Mouse (Mus musculus): ENCODE measurements around the gene Rnf44.
A peak's percentile ranks its signal among the peaks of the same experiment; 100 is the strongest.

Gene Rnf44

DNA sequence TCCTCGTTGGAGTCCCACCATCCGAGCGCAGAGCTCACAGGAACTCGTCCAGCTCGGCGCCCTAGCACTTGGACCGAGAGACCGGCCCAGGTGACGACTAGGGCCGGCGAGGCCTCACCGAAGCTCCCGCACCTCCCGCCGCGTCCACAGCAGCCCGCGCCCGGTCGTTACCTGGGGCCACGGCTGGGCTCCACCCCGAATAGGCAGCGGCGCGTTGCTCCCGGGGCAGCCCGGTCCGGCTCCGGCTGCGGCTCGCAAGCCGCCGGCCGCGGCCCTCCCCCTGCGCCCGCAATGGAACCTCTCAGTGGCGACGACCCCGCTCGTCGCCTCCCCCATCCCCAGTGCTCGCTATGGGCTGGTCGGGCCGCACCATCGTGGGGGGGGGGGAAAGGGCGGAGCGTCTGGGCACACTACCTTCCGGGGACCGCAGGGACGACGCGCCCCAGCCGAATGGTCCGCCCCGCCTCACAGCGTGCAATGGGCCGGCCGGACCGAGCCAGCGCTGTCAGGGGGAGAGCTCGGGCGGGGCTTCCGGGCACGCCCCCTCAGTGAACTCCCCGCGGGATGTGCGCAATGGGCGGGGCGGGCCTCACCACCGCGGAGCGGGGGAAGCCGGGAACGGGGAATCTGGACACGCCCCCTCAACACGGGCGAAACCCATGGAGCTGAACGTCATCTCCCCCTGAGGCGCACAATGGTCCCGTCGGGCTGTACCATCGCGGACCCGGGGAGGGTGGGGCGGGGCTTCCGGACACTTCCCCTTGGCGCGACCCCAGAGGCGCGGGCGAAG, at the start of gene Rnf44:
Gene Rnf44, minus strand, starts transcription at position 350 of the 790 bp plus-strand sequence.
- peak; percentile 99 for DNase-seq

GRCm38 (mm10) chr13:54738213-54738601, 44.5 kb upstream of the Rnf44 start:
- no peak for DNase-seq

DNA sequence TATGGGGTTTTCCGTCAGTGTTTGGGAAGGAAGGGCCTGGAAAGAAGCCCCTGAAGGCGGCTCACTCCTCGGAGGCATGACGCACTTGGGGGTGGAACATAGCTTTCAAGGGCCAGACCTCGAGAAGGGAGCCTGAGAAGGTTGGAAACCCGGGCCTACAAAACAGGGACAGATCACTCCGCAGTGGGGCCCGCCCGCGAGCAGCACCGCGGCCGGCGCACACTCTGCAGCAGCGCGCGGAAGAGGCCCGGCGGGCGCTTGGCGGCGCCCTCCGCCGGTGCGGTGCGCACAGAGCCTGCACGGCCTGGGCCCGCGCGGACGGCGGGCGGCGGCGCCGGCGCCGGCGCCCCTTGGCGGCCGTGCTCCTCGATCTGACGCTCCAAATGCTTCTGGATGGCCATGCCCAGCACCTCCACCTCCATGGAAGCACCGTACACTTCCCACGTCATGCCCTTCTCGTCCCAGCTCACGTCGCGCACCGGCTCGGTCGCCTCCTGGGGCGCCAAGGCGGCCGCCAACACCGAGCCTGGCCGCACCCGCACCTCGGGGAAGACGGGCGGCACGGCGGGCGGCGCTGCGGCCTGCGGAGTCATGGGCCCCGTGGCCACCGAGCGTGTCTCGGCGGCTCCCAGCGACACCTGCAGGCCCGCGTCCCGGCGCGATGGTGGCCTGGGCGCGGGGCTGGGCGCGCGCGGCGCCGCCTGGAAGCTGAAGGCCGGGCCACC, 43.9 kb upstream of the Rnf44 start:
- DNase-seq = peak; percentile 22

- DNase-seq = no peak
Observed at GRCm38 (mm10) chr13:54736931-54737330, 43.2 kb upstream of the Rnf44 start.

- DNase-seq = no peak
Observed at GRCm38 (mm10) chr13:54726131-54726530, 32.4 kb upstream of the Rnf44 start.

DNA sequence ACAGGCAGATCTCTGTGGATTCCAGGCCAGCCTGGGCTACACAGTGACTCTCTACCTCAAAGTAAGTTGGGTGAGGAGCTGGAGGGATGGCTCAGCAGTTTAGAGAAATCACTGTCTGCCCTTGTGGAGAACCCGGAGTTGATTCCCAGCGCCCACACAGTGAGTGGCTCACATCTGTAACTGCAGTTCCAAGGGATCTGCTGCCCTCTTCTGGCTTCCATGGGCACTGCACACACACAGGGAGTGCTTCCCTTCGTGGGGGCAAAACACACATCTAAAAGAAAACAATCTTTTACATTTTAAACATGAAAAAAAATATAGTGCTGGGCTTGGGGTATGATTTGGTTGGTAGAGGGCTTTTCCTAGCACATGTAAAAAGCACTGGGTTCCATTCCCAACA, 29.4 kb upstream of the Rnf44 start:
- DNase-seq = peak; percentile 33

DNA sequence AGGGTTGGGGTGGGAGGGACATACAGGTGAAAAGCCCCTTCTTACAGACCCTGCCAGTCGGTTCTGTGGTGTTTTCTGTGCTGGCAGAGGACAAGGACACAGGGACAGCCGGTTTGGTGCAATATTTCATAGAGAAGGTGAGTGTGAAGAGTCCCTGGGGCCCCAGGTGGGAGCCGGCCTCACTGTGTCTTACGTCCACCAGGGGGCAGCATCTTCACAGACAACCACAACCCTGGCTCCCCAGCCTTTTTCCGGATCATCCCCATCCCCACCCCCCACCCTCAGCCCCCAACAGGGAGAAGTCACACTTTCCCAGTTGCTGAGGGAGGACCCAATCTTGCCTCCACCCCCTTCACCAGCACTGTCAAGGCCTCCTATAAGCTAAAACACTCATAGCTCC, 23.2 kb upstream of the Rnf44 start:
- peak; percentile 74 for DNase-seq

DNA sequence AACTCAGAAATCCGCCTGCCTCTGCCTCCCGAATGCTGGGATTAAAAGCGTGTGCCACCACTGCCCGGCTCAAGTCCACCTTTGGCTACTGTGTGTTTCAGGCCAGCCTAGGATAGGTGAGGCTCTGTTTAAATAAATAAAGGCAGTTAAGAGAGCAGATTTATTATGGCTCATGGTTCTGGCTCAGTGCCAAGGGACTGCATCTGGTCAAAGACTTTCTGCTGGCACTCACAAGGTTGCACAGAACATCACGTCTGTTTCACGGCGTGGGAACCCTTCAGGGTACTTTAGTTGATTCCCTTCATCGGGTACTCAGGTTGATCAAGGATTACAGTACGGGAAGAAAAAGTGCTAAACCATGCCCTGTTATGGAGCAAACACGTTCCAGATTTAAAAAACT, 21.3 kb upstream of the Rnf44 start:
- DNase-seq = no peak

DNA sequence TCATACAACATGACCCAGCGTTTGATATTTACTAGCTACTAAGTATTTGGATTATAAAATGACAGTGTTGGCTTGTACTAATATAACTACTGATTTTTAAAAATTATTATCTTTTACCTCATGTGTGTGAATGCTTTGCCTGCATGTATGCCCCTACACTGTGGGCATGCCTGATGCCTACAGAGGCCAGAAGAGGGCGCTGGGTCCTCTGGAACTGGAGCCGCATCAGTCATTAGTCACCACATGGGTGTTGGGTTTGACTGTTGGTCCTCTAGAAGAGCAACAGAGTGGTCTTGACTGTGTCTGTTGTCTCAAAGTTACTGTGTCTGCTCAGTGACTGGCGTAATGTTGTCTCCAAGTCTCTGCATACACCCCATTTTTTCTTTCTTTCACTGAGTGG, 20.7 kb upstream of the Rnf44 start:
- DNase-seq = peak; percentile 24

DNA sequence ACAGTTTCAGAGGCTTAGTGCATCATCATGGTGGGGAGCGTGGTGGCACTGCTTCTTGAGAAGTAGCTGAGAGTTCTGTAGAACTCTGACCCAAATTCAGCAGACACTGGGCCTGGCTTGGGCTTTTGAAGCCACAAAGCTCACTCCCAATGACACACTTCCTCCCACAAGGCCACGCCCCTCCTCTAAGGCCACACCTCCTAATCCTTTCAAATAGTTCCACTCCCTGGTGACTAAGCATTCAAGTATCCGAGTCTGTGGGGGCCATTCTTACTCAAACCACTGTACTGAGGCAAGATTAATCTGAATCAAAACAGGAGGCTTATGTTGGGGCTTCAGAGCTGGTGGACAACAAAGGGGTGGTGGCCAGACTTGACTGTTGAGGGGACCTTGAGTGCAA, 17.2 kb upstream of the Rnf44 start:
- DNase-seq = no peak

DNA sequence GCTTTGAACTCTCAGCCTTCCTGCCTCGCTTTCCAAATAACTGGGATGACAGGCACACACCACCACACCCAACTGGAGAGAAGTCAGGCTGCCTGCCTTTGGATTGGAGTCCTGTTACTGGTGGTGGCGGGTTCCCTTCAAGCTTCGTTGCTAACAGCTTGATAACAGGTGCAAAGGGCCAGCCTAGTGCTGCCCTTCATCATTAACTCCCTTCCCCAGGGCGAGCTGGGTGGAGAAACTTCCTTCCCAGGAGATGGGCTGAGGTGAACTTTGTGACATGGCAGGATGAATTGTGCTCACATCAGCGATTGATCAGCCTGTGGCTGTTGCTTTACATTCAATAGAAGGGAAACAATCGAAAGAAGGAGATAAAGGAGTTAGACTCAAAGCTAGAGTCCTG, 11.2 kb upstream of the Rnf44 start:
- no peak for DNase-seq

DNA sequence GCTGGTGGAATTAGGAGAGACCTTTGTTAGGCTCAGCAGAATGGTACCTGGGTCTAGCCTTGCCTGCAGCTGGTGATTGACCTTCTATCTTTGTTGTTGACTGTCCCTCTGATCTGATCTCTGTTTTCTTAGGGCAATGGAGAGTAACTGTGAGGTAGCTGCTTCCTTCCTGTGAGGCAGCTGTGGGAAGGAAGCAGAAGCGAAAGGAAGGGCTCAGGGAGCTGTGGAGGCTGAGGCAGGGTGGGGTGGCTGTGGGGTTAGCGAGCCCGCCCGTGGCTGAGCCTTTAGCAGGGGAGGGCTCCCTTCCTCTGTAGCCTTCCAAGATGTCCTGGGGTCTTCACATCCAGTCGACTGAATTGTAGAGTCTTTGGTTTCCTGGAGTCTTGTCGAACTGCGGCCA, 8.8 kb upstream of the Rnf44 start:
- DNase-seq = no peak

GRCm38 (mm10) chr13:54701243-54701642, 7.5 kb upstream of the Rnf44 start, which contains the start of gene Cdhr2:
Gene Cdhr2, plus strand, starts transcription at chr13:54701461.
- no peak for DNase-seq

- DNase-seq = no peak
Observed at GRCm38 (mm10) chr13:54695479-54696230, 1.9 kb upstream of the Rnf44 start.

DNA sequence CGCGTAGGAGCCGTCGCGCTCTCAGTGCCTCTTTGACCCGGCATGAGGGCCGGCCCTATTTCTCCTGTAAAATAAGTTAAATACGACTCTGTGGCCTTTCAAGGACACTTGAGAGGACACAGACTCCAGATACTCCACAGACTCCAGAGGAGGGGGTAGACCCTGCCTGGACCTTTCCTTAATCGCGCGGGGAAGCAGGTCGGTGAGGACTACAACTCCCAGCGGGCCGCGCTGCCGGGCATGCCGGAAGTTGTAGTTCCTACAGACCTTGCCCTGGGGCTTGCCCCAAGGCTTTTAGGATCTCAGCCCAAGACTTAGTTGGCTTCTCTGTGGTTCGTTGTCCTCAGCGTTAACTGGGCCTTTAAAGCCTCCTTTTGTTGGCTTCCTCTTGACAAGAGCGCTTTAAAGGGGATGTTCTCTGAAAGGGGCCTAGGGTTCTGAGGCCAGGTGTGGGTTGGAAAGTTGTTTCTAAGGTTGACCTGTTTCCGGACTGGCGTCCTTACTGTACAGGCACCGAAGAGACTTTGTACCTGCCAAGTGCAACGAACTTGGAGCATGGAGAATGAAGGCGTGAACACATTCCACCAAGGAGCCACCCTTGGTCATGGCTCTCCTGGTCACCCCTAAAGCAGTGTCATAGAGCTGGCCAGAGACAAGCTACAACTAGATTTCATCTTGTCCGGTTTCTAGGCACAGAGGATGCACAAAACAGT, 797 bp upstream of the Rnf44 start:
- peak; percentile 93 for DNase-seq

GRCm38 (mm10) chr13:54692711-54693557, 773 bp downstream of the Rnf44 start:
- DNase-seq = no peak

DNA sequence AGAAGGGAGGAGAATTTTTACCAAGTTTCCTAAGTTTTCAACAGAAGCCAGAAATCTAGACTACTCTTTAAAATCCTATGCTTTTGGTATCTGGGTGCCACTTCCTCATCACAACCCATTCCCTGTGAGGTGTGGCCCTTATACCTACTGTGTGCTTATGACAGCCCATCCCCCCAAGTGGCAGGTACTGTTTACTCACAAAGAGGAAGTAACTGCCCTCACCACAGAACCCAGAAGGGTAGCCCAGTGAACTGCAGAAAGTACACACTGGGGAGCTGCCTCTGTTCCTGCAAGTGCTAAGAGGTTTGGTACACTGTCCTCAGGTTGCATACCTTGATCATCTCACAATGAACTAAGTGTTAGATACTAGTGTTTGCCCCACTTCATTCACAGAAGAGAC, 2.0 kb downstream of the Rnf44 start:
- DNase-seq = peak; percentile 28

GRCm38 (mm10) chr13:54690151-54690740, 3.5 kb downstream of the Rnf44 start:
- DNase-seq = no peak

DNA sequence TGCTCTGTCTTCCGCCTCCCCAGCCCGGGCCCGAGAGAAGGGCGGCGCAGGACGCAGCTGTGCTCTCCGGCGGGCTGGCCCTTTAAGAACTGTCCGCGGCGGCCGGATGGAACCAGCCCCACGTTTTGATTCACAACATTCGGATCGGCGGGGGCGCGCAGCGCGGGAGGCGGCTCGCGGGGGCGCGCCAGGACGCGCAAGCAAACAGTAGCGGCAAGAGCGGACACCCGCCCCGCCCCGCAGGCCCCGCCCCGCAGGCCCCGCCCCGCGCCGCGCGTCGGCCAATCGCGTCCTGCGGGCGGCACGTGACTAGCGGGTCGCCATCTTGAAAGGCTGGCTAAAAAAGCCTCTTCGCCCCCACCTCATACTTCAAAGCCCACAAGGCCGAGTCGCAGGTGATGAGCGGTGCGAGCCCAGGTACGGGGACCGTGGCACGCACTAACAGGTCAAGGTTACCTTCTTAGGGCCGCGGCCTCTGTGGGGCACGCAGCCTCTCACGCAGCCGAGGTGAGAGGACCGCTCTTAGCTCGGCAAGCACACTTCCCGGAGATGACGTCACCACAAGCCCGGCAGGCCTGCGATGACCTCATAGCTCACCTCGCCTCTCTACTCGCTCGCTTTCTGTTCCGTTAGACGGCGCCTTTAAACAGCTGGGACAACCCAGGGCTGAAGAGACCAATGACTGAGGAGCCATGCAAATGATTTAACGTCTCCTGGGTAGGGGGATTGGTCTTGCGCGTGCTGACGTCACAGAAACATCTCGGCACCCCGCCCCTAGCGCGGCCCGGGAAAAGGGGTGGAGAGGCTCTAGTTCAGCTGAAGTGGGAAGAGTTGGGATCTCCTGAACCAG, 5.9 kb downstream of the Rnf44 start:
- DNase-seq = peak; percentile 98

GRCm38 (mm10) chr13:54687096-54687495, 6.6 kb downstream of the Rnf44 start:
- DNase-seq = peak; percentile 90
